Mouse (Mus musculus): ENCODE measurements around the gene Pip5k1b. TPM values are rescaled to one million over a fixed set of nuclear protein-coding genes. Genes with fewer than 3 reads are reported as not detected.

Pip5k1b gene
- polyA plus RNA-seq, 1 experiment from 2014 or later: 1.6 TPM

DNA sequence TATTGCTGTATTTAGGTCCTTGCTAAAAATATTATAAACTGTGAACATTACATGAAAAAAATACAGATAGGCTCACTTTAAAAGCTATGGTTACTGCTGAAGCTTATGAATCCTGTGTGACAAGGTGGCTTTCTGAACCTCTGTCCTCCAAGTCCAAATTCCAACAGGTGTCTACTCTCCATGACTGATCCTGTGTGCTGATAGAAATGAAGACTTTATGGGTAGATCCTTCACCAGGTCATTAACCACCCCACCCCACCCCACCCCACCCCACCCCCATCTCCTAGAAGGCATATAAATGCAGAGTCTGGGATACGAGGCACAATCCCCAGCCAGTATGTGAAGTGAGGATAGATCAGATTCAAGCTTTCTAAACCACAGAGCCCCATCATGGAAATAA lies 16.6 kb downstream of the Pip5k1b start:
- H3K4me1 ChIP-seq (ENCODE audit: control insufficient read depth, insufficient read depth, low read length): no peaks in the 10 kb centered on the region
- no peak overlapping the region for H3K27ac ChIP-seq (ENCODE audit: low read length)
- no peak overlapping the region for H3K4me2 ChIP-seq (ENCODE audit: low read length)
- no peak overlapping the region for H3K4me3 ChIP-seq (ENCODE audit: low read depth, low read length)
- H3K36me3 ChIP-seq (ENCODE audit: control insufficient read depth, insufficient read depth, low read length): no peaks in the 10 kb centered on the region
- no peaks in the 10 kb centered on the region for H3K9me3 ChIP-seq (replicated peaks; ENCODE audit: control insufficient read depth, low read length, poor library complexity, severe bottlenecking)
- no peak overlapping the region for H3K9ac ChIP-seq (ENCODE audit: low read depth, low read length)
- no peaks in the 10 kb centered on the region for H3K27me3 ChIP-seq (ENCODE audit: control insufficient read depth, insufficient read depth, low read depth, low read length)
- no peak for ATAC-seq
- WGBS: 96% methylated on average over 1 of the region's 1 CpGs

DNA sequence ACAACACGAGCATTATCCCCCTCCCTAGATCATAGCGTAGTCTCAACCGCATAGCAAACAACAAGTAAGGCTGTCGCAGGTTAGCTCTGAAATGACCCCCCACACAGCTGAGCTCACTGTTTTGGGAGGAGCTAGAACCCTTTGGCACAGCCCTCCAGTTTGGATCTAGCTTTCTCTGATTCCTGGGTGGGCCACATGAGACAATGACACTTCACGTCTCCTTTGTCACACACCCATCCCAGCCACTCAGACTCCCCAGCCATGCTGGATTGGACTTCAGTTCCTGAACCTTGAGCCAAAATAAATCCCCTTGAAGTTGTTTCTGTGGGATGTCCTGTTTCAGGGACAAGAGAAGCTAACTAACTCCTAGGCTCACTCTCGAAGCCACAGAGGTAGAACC lies 17.5 kb downstream of the Pip5k1b start:
- no peak overlapping the region for H3K4me3 ChIP-seq (ENCODE audit: low read depth, low read length)
- ATAC-seq: no peak
- no peaks in the 10 kb centered on the region for H3K9me3 ChIP-seq (replicated peaks; ENCODE audit: control insufficient read depth, low read length, poor library complexity, severe bottlenecking)
- H3K36me3 ChIP-seq (ENCODE audit: control insufficient read depth, insufficient read depth, low read length): no peaks in the 10 kb centered on the region
- H3K9ac ChIP-seq (ENCODE audit: low read depth, low read length): no peak overlapping the region
- no peaks in the 10 kb centered on the region for H3K4me1 ChIP-seq (ENCODE audit: control insufficient read depth, insufficient read depth, low read length)
- H3K27ac ChIP-seq (ENCODE audit: low read length): no peak overlapping the region
- H3K4me2 ChIP-seq (ENCODE audit: low read length): no peak overlapping the region
- no peaks in the 10 kb centered on the region for H3K27me3 ChIP-seq (ENCODE audit: control insufficient read depth, insufficient read depth, low read depth, low read length)
- WGBS: 88% methylated on average over 6 of the region's 6 CpGs

DNA sequence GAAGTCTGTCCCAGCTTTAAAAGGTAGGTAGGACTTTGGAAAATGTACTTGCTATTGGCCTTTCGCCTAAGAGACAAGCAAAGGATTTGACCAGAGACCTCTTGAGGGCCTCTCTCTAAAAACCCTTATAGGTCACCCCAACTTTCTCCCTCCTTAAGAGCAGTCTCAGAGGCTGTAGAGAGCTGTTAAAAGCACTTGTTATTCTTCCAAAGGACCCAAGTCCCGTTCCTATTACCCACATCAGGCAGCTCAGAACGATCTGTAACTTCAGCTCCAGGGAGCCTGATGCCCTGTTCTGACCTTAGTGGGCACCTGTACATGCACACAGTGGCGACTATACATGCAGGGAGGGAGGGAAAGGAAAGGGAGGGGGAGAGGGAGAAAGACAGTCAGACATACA lies 18.0 kb downstream of the Pip5k1b start:
- no peaks in the 10 kb centered on the region for H3K36me3 ChIP-seq (ENCODE audit: control insufficient read depth, insufficient read depth, low read length)

DNA sequence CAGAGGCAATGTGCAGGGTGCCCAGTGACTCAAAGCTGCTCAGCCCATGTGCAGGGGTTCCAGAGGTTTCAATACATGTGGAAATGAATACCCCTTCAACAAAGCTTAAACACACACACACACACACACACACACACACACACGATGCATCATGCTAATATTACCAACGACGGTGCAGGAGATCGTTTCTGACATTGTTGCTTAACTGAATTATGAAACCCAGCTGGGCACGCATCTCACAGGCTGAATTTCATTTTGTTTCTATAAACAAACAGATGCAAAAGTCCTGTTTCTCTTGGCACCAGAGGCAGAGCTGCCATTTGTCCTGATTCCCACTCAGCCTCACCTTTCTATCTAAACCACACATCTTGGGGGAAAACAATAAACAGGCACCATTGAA lies 18.8 kb downstream of the Pip5k1b start:
- WGBS: 84% methylated on average over 5 of the region's 5 CpGs
- no peak overlapping the region for H3K9ac ChIP-seq (ENCODE audit: low read depth, low read length)
- H3K4me1 ChIP-seq (ENCODE audit: control insufficient read depth, insufficient read depth, low read length): no peaks in the 10 kb centered on the region
- ATAC-seq: no peak
- H3K27ac ChIP-seq (ENCODE audit: low read length): no peak overlapping the region
- H3K27me3 ChIP-seq (ENCODE audit: control insufficient read depth, insufficient read depth, low read depth, low read length): no peaks in the 10 kb centered on the region
- H3K4me2 ChIP-seq (ENCODE audit: low read length): no peak overlapping the region
- H3K4me3 ChIP-seq (ENCODE audit: low read depth, low read length): no peak overlapping the region
- H3K9me3 ChIP-seq (replicated peaks; ENCODE audit: control insufficient read depth, low read length, poor library complexity, severe bottlenecking): no peaks in the 10 kb centered on the region
- no peaks in the 10 kb centered on the region for H3K36me3 ChIP-seq (ENCODE audit: control insufficient read depth, insufficient read depth, low read length)

More for the DNA sequence above, 18.0 kb downstream of the Pip5k1b start:
- Histone ChIP-seq H3K4me2 (ENCODE audit: low read length) (no peak overlapping the region), H3K27ac (ENCODE audit: low read length) (no peak overlapping the region), H3K4me1 (ENCODE audit: control insufficient read depth, insufficient read depth, low read length) (no peaks in the 10 kb centered on the region), H3K27me3 (ENCODE audit: control insufficient read depth, insufficient read depth, low read depth, low read length) (no peaks in the 10 kb centered on the region), H3K9ac (ENCODE audit: low read depth, low read length) (no peak overlapping the region), H3K4me3 (ENCODE audit: low read depth, low read length) (no peak overlapping the region), H3K9me3 (replicated peaks; ENCODE audit: control insufficient read depth, low read length, poor library complexity, severe bottlenecking) (no peaks in the 10 kb centered on the region)
- no peak for ATAC-seq
- 86% methylated on average over 4 of the region's 4 CpGs for WGBS

DNA sequence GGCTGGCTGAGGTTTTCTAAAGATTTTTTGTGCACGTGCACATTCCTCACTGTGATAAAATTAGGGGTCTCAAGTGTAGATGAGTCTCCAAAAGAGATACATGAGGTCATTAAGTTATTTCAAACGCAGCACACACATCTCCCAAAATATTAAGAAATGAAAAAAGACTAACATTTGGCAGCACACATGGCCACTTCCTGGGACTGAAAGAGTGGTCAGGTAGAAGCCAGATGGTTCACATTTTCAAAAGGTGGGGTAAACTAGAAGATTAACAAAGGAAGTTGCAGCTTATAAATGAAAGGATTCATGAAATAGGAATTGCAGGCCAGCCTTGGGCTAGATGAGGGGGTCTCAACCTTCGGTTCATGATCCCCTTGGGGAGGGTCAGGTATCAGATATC lies 19.4 kb downstream of the Pip5k1b start:
- no peaks in the 10 kb centered on the region for H3K27me3 ChIP-seq (ENCODE audit: control insufficient read depth, insufficient read depth, low read depth, low read length)
- H3K9me3 ChIP-seq (replicated peaks; ENCODE audit: control insufficient read depth, low read length, poor library complexity, severe bottlenecking): no peaks in the 10 kb centered on the region
- no peaks in the 10 kb centered on the region for H3K36me3 ChIP-seq (ENCODE audit: control insufficient read depth, insufficient read depth, low read length)
- no peak for ATAC-seq
- WGBS: 91% methylated on average over 3 of the region's 3 CpGs
- no peak overlapping the region for H3K4me2 ChIP-seq (ENCODE audit: low read length)
- H3K27ac ChIP-seq (ENCODE audit: low read length): no peak overlapping the region
- no peak overlapping the region for H3K4me3 ChIP-seq (ENCODE audit: low read depth, low read length)
- H3K4me1 ChIP-seq (ENCODE audit: control insufficient read depth, insufficient read depth, low read length): no peaks in the 10 kb centered on the region
- H3K9ac ChIP-seq (ENCODE audit: low read depth, low read length): no peak overlapping the region

DNA sequence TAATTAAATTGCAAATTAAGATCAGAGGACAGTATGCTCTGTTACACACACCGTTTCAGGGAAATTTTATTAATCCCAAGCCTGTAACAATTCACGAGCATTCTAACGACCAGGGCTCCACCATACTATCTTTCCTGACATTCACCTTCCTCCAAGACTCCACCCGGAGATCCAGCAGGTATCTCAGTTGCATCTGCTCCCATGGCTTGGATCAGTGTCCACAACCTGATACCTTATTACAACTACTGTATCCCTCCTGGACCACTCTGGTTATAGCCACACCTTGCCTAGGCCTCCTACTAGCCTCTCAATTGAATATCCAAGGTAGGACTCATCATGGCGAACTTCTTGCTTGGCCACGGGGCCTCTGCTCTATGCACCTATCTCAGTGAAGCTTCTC lies 20.5 kb downstream of the Pip5k1b start:
- H3K9ac ChIP-seq (ENCODE audit: low read depth, low read length): no peak overlapping the region
- 86% methylated on average over 6 of the region's 6 CpGs for WGBS
- H3K27ac ChIP-seq (ENCODE audit: low read length): no peak overlapping the region
- no peaks in the 10 kb centered on the region for H3K4me1 ChIP-seq (ENCODE audit: control insufficient read depth, insufficient read depth, low read length)
- H3K9me3 ChIP-seq (replicated peaks; ENCODE audit: control insufficient read depth, low read length, poor library complexity, severe bottlenecking): no peaks in the 10 kb centered on the region
- H3K36me3 ChIP-seq (ENCODE audit: control insufficient read depth, insufficient read depth, low read length): no peaks in the 10 kb centered on the region
- no peaks in the 10 kb centered on the region for H3K27me3 ChIP-seq (ENCODE audit: control insufficient read depth, insufficient read depth, low read depth, low read length)
- no peak overlapping the region for H3K4me2 ChIP-seq (ENCODE audit: low read length)
- ATAC-seq: no peak
- no peak overlapping the region for H3K4me3 ChIP-seq (ENCODE audit: low read depth, low read length)

DNA sequence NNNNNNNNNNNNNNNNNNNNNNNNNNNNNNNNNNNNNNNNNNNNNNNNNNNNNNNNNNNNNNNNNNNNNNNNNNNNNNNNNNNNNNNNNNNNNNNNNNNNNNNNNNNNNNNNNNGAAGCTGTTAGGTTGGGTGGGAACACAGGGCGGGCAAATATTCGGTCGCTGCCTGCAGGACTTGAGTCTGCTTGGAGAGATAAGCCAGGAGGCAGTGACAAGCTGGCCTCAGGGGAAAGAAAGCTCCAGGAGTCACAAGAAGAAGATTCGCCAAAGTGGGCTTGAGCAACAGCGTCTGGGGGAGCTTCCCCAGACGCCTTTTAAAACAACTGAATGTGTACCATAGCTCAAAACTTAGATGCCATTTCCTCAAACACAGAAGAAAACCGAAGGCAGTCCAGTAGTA lies 20.9 kb downstream of the Pip5k1b start:
- ATAC-seq: no peak
- no peaks in the 10 kb centered on the region for H3K36me3 ChIP-seq (ENCODE audit: control insufficient read depth, insufficient read depth, low read length)
- 89% methylated on average over 7 of the region's 7 CpGs for WGBS
- H3K4me2 ChIP-seq (ENCODE audit: low read length): no peak overlapping the region
- H3K4me3 ChIP-seq (ENCODE audit: low read depth, low read length): no peak overlapping the region
- no peaks in the 10 kb centered on the region for H3K4me1 ChIP-seq (ENCODE audit: control insufficient read depth, insufficient read depth, low read length)
- H3K27ac ChIP-seq (ENCODE audit: low read length): no peak overlapping the region
- H3K9ac ChIP-seq (ENCODE audit: low read depth, low read length): no peak overlapping the region
- H3K9me3 ChIP-seq (replicated peaks; ENCODE audit: control insufficient read depth, low read length, poor library complexity, severe bottlenecking): no peaks in the 10 kb centered on the region
- H3K27me3 ChIP-seq (ENCODE audit: control insufficient read depth, insufficient read depth, low read depth, low read length): no peaks in the 10 kb centered on the region

DNA sequence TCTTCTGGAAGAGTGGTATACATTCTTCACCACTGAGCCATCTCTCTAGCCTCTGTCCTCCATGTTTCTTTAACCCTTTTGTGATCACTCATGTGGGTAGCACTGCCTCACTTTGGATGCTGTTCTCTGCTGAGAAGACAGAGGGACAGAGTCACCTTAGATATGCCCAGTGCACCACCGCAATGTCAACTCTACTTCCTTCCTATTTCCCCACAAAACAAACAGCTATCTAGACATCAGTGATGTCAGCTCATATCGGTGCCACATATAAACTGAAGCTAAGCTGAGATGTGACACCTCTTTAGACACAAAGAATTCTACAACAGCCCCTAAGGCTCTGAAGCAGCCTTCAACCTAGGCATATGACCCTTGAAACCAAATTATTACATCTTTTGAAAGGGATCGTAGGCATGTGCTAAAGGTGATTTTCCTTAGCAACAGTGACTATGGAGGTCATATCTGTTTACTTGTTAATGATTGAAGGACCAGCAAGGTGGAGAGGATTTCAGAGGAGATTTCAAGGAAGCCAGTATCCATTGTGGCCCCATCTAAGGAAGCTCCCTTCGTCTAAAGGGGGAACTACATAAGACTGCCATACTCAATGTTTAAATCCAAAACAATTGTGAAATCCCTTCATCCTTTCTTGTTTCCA lies 26.6 kb downstream of the Pip5k1b start:
- Histone ChIP-seq H3K4me2 (ENCODE audit: low read length) (no peak overlapping the region), H3K4me3 (ENCODE audit: low read depth, low read length) (no peak overlapping the region), H3K9me3 (replicated peaks; ENCODE audit: control insufficient read depth, low read length, poor library complexity, severe bottlenecking) (no peaks in the 10 kb centered on the region), H3K27me3 (ENCODE audit: control insufficient read depth, insufficient read depth, low read depth, low read length) (no peaks in the 10 kb centered on the region), H3K9ac (ENCODE audit: low read depth, low read length) (no peak overlapping the region), H3K36me3 (ENCODE audit: control insufficient read depth, insufficient read depth, low read length) (no peaks in the 10 kb centered on the region), H3K27ac (ENCODE audit: low read length) (no peak overlapping the region), H3K4me1 (ENCODE audit: control insufficient read depth, insufficient read depth, low read length) (no peaks in the 10 kb centered on the region)
- WGBS: 91% methylated on average over 4 of the region's 4 CpGs
- ATAC-seq: no peak

DNA sequence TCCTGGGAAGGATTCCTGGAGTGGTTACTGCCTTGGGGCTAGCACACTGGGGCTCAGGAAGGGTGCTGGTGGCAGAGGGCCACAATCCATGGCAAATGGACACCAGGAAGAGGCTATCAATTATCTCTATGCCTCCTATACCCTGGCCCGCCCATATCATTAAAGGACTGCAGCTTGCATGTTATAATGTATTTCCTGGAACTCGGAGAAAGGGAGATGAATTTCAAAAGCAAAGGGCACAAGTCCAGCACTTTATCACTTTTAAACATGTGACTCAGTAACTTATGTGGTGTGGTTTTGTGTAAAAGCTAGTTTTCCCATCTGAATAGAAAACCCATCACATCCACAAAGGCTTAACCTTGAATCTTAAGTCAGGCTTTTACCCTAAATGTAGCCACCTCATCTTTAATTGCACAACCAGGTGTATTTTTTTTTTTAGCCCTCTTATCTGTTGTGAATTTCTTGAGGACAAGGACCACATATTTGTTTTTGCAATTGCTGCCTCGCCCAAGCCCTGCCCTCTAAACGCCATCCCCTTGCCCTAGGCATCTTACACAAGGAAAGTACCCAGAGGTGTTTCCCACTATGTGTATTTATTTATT lies 27.4 kb downstream of the Pip5k1b start:
- no peak overlapping the region for H3K4me3 ChIP-seq (ENCODE audit: low read depth, low read length)
- 96% methylated on average over 4 of the region's 4 CpGs for WGBS
- no peak overlapping the region for H3K9ac ChIP-seq (ENCODE audit: low read depth, low read length)
- no peak overlapping the region for H3K4me2 ChIP-seq (ENCODE audit: low read length)
- no peaks in the 10 kb centered on the region for H3K27me3 ChIP-seq (ENCODE audit: control insufficient read depth, insufficient read depth, low read depth, low read length)
- no peaks in the 10 kb centered on the region for H3K9me3 ChIP-seq (replicated peaks; ENCODE audit: control insufficient read depth, low read length, poor library complexity, severe bottlenecking)
- ATAC-seq: no peak
- H3K36me3 ChIP-seq (ENCODE audit: control insufficient read depth, insufficient read depth, low read length): no peaks in the 10 kb centered on the region
- no peaks in the 10 kb centered on the region for H3K4me1 ChIP-seq (ENCODE audit: control insufficient read depth, insufficient read depth, low read length)
- H3K27ac ChIP-seq (ENCODE audit: low read length): no peak overlapping the region
